24 mouse cellular contexts compared by ENCODE assay signal in the genomic region with DNA sequence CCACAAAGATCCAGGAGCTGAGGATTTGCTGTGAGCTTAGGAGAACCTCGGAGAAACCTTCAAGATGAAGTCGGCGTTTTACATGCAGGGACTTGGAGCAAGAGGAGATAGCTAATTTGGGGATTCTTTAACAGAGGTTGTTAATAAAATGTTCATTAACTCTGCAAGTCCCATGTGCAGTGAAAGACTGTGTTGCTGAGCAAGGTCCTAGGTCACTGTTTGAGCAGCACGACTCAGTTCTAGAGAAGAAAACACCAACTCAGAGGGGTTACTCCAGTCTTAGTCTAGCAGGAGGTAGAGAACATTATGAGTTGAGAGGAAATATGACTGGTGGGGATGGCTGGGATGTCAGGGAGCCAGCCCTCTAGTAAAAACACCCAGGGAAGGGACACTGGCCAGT.
DNase-seq lines count a peak whose midpoint lies in the region; ATAC-seq and TF ChIP-seq lines count a peak whose summit lies in the region.
"Had no signal": no experiment of that assay in that cellular context is flagged by ENCODE, and none has a peak within 500 bp of the region (broad histone marks: within the 10 kb centered on the region; RNA-seq: fewer than 3 reads in every experiment).

No protein-coding gene starts in this region.

- H3K4me3 ChIP-seq in kidney, adult 2 months (ENCODE audit: insufficient read depth, low read depth, low read length), result no peak overlapping the region
- no peak overlapping the region for H3K4me3 ChIP-seq in kidney, embryonic 15.5 days (replicated peaks)
- H3K4me3 ChIP-seq in kidney, embryonic 14.5 days (ENCODE audit: low read length), result no peak overlapping the region
- no peak overlapping the region for H3K4me3 ChIP-seq in kidney, postnatal 0 days (replicated peaks; ENCODE audit: low read depth, low read length)
- H3K4me3 ChIP-seq: embryonic facial prominence, embryonic 10.5 days; embryonic facial prominence, embryonic 12.5 days; forebrain, embryonic 13.5 days; forebrain, embryonic 15.5 days had no signal

- H3K27ac ChIP-seq in kidney, adult 2 months (ENCODE audit: insufficient read depth, low read depth, low read length), result no peak overlapping the region
- H3K27ac ChIP-seq in kidney, embryonic 15.5 days, result peak overlapping the region; percentile 62; the same call in 1 of the 2 replicates
- no peak overlapping the region for H3K27ac ChIP-seq in kidney, embryonic 14.5 days (ENCODE audit: low read depth, low read length)
- no peak overlapping the region for H3K27ac ChIP-seq in kidney, postnatal 0 days
- H3K27ac ChIP-seq: embryonic facial prominence, embryonic 10.5 days; embryonic facial prominence, embryonic 12.5 days; forebrain, embryonic 13.5 days; forebrain, embryonic 15.5 days had no signal

- no peak overlapping the region for H3K9ac ChIP-seq in kidney, embryonic 15.5 days
- H3K9ac ChIP-seq in kidney, embryonic 14.5 days (ENCODE audit: low read depth, low read length), result no peak overlapping the region
- H3K9ac ChIP-seq in kidney, postnatal 0 days (ENCODE audit: low read depth, low read length), result no peak overlapping the region
- H3K9ac ChIP-seq: embryonic facial prominence, embryonic 12.5 days; forebrain, embryonic 13.5 days; forebrain, embryonic 15.5 days had no signal

- 61% methylated on average over 4 of the region's 4 CpGs for WGBS in kidney, adult 2 months
- 79% methylated on average over 4 of the region's 4 CpGs for WGBS in kidney, embryonic 15.5 days
- WGBS in kidney, embryonic 14.5 days, result 79% methylated on average over 4 of the region's 4 CpGs
- WGBS in kidney, postnatal 0 days, result 68% methylated on average over 4 of the region's 4 CpGs

- no peak overlapping the region for H3K4me2 ChIP-seq in kidney, embryonic 15.5 days
- no peak overlapping the region for H3K4me2 ChIP-seq in kidney, embryonic 14.5 days (replicated peaks; ENCODE audit: low read depth, low read length)
- no peak overlapping the region for H3K4me2 ChIP-seq in kidney, postnatal 0 days (ENCODE audit: low read length)
- H3K4me2 ChIP-seq: embryonic facial prominence, embryonic 12.5 days; forebrain, embryonic 13.5 days; forebrain, embryonic 15.5 days had no signal

- no peaks in the 10 kb centered on the region for H3K9me3 ChIP-seq in kidney, embryonic 15.5 days (replicated peaks)
- H3K9me3 ChIP-seq in kidney, embryonic 14.5 days (ENCODE audit: control insufficient read depth, low read length), result no peaks in the 10 kb centered on the region
- H3K9me3 ChIP-seq in kidney, postnatal 0 days (replicated peaks; ENCODE audit: low read length), result no peaks in the 10 kb centered on the region
- H3K9me3 ChIP-seq: embryonic facial prominence, embryonic 10.5 days; embryonic facial prominence, embryonic 12.5 days; forebrain, embryonic 13.5 days; forebrain, embryonic 15.5 days; G1E had no signal

- no peak for TF ChIP-seq POLR2A in kidney, adult 2 months (IDR thresholded peaks at IDR 0.05; ENCODE audit: low read depth, low read length)

- TF ChIP-seq CTCF in kidney, adult 2 months (conservative IDR thresholded peaks at IDR 0.05; ENCODE audit: insufficient read depth, insufficient read length, low read depth, low read length), result no peak
- TF ChIP-seq CTCF in kidney, postnatal 0 days (IDR thresholded peaks at IDR 0.05; ENCODE audit: low read depth), result no peak

- no peaks in the 10 kb centered on the region for H3K4me1 ChIP-seq in kidney, adult 2 months (ENCODE audit: control insufficient read depth, insufficient read depth, low read length)
- H3K4me1 ChIP-seq in kidney, embryonic 15.5 days, result peaks cover 9% of the 10 kb centered on the region
- H3K4me1 ChIP-seq in kidney, embryonic 14.5 days (ENCODE audit: control insufficient read depth, insufficient read depth, low read length), result no peaks in the 10 kb centered on the region
- no peaks in the 10 kb centered on the region for H3K4me1 ChIP-seq in kidney, postnatal 0 days (replicated peaks; ENCODE audit: insufficient read depth, low read length)
- H3K4me1 ChIP-seq: embryonic facial prominence, embryonic 12.5 days; forebrain, embryonic 13.5 days; forebrain, embryonic 15.5 days had no signal

- H3K27me3 ChIP-seq in kidney, adult 2 months (replicated peaks; ENCODE audit: control insufficient read depth, insufficient read depth, low read length), result no peaks in the 10 kb centered on the region
- no peaks in the 10 kb centered on the region for H3K27me3 ChIP-seq in kidney, embryonic 15.5 days
- no peaks in the 10 kb centered on the region for H3K27me3 ChIP-seq in kidney, embryonic 14.5 days (ENCODE audit: control insufficient read depth, insufficient read depth, low read length)
- H3K27me3 ChIP-seq in kidney, postnatal 0 days (ENCODE audit: insufficient read depth, low read length), result no peaks in the 10 kb centered on the region
- H3K27me3 ChIP-seq: CH12.LX; embryonic facial prominence, embryonic 12.5 days; forebrain, embryonic 13.5 days; forebrain, embryonic 15.5 days had no signal

- peak; percentile 24 for DNase-seq in kidney, adult 2 months
- DNase-seq in kidney, postnatal 14 days, result no peak
- DNase-seq in kidney, postnatal 0 days (ENCODE audit: low spot score), result no peak
- no peak for DNase-seq in kidney, postnatal 10 days
- DNase-seq: adrenal gland, adult 8-10 months; adrenal gland, postnatal 14 days; adrenal gland, postnatal 36 days; B cell, adult 2 months; cerebellum, adult 11-12 months; cerebellum, adult 2 months; cerebellum, adult 9-10 months; cerebellum, postnatal 10 days; cerebellum, postnatal 25 days had no signal

- no peaks in the 10 kb centered on the region for H3K36me3 ChIP-seq in kidney, adult 2 months (ENCODE audit: control insufficient read depth, insufficient read depth, low read length)
- H3K36me3 ChIP-seq in kidney, embryonic 15.5 days, result no peaks in the 10 kb centered on the region
- no peaks in the 10 kb centered on the region for H3K36me3 ChIP-seq in kidney, embryonic 14.5 days (ENCODE audit: control insufficient read depth, insufficient read depth, low read length)
- no peaks in the 10 kb centered on the region for H3K36me3 ChIP-seq in kidney, postnatal 0 days (ENCODE audit: insufficient read depth, low read length)
- H3K36me3 ChIP-seq: embryonic facial prominence, embryonic 10.5 days; embryonic facial prominence, embryonic 12.5 days; forebrain, embryonic 15.5 days; G1E had no signal

- peak; percentile 56; the same call in 1 of the 2 replicates for ATAC-seq in kidney, embryonic 15.5 days (replicated peaks; ENCODE audit: low FRiP score)
- ATAC-seq in kidney, embryonic 14.5 days (ENCODE audit: low FRiP score, low TSS enrichment), result no peak
- ATAC-seq in kidney, postnatal 0 days (replicated peaks; ENCODE audit: low FRiP score, low read depth), result peak; percentile 33; the same call in 1 of the 2 replicates
- ATAC-seq: activated CD4-positive, CD25-positive, alpha-beta regulatory T cell, adult 4 months; CD4-positive, CD25-positive, alpha-beta regulatory T cell, adult 4 months; forebrain, embryonic 13.5 days; forebrain, embryonic 15.5 days; Patski had no signal
